Mouse (Mus musculus) adrenal gland, postnatal 25 days (tissue): ENCODE data around the gene Ghdc. TPM values are rescaled to one million over a fixed set of nuclear protein-coding genes. Genes with fewer than 3 reads are reported as not detected.

Experiments used
- DNase-seq: peaks from one replicate; pipeline ENCODE4 v3.0.0; 2021; ENCODE audit warnings: mixed read lengths
- total RNA-seq: library from RNA; stranded (reverse); gene quantifications from 2 replicates; pipeline ENCODE4 v1.2.3, GENCODE M21; 2021

Gene Ghdc
- total RNA-seq, 1 experiment from 2014 or later = 32.1 TPM

GRCm38 (mm10) chr11:100745085-100745484 lies 25.7 kb downstream of the Ghdc start:
- DNase-seq = peak; percentile 42

GRCm38 (mm10) chr11:100741348-100741747 lies 29.4 kb downstream of the Ghdc start:
- DNase-seq = peak; percentile 37

GRCm38 (mm10) chr11:100738749-100739148 lies 32.0 kb downstream of the Ghdc start:
- DNase-seq = no peak

DNA sequence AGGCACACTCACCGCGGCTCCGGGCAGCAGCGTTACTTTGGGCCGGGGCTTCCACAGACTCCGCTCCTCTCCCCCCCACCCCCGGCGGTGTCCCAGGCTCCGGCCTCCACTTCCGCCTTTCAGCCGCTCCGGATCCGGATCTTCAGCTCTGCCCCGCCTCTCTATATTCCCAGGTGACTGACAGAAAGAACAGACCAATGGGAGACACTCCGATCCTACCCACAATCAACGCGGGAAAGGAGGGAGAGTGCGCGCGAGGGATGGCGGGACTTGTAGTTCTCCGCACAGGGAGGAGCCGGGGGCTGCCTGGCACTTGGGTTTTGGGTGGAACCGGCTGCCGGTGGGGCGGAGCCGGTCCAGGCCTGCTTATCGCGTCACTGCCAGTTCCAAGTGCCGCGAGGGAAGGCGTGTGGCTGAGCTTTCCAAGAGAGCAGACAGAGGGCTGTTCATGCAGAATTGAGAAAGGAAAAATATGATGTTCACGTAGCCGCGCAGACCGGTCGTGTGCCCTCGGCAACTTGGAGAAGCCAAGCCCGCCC lies 32.6 kb downstream of the Ghdc start, which contains the start of gene Rab5c:
Rab5c (minus strand) TSS at position 150 of the 539 bp plus-strand sequence.
- peak; percentile 96 for DNase-seq

DNA sequence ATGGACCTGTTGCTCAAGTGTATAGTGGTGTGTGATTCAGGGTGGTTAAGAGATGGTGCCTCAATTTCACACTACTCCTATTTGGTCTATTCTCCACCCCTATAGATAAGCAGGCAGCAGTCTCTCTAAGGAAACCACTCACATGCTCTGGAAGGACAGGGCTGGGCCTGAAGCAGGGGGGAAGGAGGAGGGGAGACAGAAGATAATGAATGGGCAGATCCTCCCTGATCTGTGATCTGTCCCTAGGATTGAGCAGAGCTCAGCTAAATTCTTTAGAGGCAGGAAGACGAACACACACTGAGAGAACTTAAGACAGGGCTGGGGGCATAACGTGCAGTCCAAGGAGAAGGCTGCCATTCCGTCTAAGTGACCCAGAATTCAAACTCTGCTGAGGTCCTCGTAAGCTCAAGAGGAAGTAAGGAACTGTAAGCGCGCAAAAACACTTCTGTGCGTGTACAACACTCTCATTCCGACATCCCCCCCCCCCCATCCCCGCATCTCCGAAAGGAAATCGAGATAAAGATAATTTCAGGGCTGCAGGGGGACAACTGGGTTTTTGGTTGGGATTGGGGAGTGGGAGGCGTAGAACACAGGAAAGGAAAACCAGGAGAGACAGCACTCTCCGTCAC lies 33.5 kb downstream of the Ghdc start:
- DNase-seq = no peak

GRCm38 (mm10) chr11:100736746-100737080 lies 34.0 kb downstream of the Ghdc start:
- DNase-seq = no peak

DNA sequence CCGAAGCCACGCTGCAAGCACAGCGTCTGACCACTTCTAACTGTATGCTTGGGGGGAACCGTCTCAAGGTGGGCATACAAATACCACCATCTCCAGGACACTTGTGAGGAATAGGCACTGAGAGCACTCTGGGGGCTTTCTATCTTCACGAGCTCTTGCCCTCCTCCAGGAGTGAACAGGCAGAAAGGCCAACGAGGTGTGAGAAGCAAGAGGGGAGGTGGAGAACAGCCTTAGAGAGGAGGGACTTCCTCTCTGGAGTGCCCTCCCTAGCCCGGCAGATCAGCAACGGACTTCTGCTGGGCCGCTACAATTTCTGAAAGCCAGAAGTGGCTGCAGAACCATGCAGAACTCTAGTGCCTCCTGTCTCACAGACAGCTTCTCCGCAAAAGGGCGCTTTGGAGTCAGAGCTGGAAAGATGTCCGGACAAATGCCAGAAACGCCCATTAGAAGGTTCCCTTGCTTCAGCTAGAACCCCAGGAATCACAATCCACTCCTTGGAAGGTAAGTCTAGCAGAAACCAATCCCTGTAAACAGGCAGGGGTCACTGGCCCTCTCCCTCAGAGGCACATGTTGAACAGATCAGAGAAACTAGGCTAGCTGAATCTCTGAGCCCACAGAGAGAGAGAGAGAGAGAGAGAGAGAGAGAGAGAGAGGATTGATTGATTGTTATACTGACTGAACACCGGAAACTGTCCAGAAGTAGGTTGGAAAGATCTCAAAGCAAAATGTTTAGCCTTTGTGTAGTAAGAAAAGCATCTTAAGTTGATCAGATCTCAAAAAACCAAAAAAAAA lies 34.6 kb downstream of the Ghdc start:
- DNase-seq = no peak

DNA sequence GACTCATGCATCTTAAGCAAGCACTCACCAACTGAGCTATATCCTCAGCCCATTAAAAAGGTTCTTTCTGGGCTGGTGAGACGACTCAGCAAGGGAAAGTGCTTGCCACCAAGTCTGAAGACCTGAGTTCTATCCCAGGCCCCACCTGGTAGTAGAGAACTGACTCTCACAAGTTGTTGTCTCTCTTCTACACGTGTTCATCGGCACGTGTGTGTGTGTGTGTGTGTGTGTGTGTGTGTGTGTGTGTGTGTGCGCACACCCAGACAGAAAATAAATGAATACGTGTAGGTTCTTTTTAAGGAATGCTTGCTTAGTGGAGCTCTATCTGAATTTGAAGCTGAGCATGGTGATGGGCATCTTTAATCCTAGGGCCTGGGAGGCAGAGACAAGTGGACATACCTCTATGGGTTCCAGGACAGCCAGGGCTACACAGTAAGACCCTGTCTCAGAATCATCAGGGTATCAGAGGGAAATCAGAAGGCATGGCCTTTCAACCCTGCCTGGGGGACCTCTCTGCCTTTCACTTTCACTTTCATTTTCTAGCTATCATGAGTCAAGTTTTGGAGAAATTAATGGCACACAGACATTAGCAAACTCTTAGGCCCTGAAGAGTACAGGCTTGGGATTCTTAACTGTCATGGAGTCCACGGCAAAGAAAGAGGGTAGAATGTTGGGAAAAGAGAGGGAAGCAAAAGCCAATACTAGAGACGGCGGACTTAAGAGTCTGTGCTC lies 35.5 kb downstream of the Ghdc start:
- DNase-seq = no peak

- no peak for DNase-seq
These were observed 40.1 kb downstream of the Ghdc start for GRCm38 (mm10) chr11:100730477-100731205.

DNA sequence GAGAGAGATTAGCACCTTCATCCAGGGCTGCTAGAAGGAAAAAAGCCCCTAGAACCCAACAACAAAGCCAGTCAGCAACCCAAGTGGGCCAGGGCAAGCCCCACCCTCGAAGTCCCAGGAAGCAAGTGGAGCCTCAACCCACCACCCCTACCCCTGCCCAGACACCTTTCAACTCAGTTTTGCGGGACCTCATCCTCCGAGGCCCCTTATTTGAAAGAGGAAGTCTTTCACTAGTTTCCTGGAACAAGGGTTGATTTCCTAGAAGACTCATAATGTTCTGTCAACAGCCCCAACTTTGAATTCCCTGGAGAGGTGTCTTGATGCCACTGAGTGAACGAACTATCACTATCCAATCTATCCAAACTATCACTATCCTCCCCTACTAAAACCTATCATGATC lies 40.8 kb downstream of the Ghdc start:
- DNase-seq = no peak

GRCm38 (mm10) chr11:100728601-100729000 lies 42.2 kb downstream of the Ghdc start:
- DNase-seq = no peak

- DNase-seq = no peak
These were observed 43.6 kb downstream of the Ghdc start for GRCm38 (mm10) chr11:100727201-100727600.

DNA sequence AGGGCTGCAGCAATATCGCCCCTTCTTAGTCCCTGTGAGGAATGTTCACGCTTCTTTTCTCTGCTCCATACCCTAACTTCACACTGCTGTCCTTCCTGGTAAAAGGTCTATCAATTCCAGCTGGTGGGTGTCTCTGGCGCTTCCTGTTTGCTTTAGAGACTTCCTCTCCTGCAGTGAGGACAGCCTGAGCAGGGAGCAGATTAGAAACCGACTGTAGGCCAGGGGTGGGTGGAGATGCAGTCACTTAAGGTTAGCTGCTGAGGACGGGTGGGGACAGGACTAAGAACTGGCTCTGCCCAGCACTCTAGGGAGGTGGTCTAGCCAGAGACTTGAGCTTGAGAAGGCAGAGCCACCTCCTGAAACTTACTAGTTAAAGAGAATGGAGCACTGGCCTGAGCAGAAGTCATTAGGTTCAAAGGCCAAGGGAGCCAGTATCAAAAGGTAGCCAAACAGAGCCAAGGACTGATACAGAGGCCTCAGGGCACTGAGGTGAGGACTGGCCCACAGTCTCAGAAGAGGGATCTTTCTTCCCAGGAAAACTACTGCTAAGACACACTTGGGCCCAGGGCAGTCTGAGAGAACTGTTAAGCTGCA lies 45.7 kb downstream of the Ghdc start:
- no peak for DNase-seq

DNA sequence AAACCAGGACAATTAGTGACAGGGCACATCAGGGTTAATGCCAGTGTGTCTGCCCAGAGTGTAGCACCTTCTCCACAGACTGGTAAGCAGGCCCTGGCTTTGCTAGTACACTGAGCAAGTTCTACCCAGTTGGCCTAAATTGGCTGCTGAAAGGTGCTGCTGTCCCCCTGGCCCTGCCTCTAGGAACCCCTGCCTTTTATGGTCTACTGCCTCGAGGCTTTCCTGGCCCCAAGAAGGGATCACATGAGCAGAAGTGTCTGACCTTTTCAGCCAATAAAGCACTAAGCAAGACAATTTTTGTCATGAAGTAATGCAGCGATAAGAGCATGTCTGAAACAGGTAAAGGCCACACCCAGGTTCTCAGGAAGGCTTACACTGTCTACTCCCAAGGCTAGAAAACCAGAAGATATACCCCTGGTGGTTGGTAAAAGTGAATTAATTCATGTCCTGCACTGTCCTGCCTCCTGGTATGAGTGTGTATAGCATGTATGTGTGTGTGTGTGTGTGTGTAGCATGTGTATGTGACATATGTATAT lies 48.2 kb downstream of the Ghdc start:
- DNase-seq = no peak

DNA sequence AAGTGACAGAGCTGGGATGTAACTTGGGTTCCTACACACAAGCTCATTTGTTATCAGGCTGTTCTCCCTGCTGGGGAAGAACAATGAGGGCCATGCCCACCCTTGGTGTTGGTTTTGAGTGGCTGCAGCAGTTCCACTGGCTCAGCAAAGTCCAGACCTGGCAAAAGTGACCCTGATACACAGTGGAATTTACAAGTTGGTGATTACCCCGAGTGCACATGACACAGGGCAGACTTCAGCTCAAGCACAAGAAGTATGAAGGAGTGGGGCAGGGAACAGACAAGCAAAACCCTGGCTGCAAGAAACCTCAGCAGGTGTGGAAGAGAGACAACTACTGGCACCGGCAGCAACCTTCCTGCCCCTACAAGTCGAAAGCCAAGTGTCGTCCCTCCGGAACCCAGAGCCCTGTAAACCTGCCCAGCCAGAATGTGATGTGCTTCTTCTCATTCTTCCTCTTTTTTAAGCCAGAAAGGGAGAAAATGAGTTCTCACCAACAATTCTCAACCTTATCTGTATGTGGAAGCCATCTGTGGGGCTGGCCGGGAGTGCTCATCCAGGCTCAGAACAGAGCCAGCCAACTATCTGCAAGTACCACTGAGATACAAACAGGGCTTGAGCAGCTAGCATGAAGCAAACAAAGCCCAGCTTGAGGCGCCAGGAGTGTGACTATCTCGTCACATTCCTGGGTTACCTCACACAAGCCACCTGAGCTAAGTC lies 48.8 kb downstream of the Ghdc start:
- DNase-seq = no peak

GRCm38 (mm10) chr11:100721254-100721653 lies 49.5 kb downstream of the Ghdc start:
- DNase-seq = no peak

GRCm38 (mm10) chr11:100720345-100720744 lies 50.4 kb downstream of the Ghdc start:
- DNase-seq = no peak

- no peak for DNase-seq
These were observed 50.9 kb downstream of the Ghdc start for GRCm38 (mm10) chr11:100719893-100720292.

DNA sequence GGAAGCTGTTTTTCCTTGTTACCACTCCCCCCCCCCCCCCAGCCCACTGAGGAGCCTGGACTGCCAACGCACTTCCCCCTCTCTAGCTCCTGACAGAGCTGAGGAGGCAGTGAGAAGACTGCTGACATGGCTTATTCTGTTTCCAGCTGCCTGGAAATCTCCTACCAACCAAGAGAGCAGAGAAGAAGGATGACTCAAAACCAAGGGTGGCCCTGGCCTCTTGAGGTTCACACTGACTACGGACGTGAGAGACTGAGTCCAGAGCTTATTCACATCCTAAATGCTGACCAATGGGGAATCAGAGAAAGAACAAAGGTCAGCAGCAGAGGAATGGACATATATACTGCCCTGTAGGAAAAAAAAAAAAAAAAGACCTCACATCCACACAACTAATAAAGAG lies 51.4 kb downstream of the Ghdc start:
- no peak for DNase-seq

- DNase-seq = no peak
These were observed 51.9 kb downstream of the Ghdc start for GRCm38 (mm10) chr11:100718866-100719265.

DNA sequence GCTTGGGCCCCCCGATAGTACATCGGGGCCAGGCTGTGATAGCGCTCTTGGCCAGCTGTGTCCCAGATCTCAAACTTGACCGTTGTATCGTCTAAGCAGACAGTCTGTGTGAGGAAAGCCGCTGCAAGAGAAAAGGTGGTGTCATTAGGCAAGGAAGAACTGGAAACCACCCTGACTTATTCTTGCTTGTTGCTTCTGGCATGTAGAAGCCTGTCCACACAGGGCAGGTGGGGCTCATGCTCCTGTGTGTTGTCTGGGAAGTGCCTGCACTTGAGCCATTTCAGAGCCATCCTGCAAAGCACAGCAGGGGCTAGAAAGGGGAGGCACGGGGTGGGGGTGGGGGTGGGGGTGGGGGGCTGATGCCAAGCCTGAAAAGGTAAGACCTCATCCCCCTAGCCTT lies 52.3 kb downstream of the Ghdc start:
- no peak for DNase-seq
